Mouse (Mus musculus) gastrocnemius, adult 8-10 months (tissue): ENCODE data around the gene Jak2. TPM values are rescaled to one million over a fixed set of nuclear protein-coding genes. Genes with fewer than 3 reads are reported as not detected.

Source experiments
- DNase-seq, 2 experiments: peaks; one replicate each; pipeline ENCODE4 v3.0.0; 2022; ENCODE audit warnings: low spot score in 2 of 2
- total RNA-seq, 4 experiments: library from RNA; stranded (reverse); gene quantifications; 2 replicates each; pipeline ENCODE4 v1.2.4; 2022

Jak2 gene
- total RNA-seq, 4 experiments from 2014 or later: 20.4 to 28.3 (median 24.3) TPM

DNA sequence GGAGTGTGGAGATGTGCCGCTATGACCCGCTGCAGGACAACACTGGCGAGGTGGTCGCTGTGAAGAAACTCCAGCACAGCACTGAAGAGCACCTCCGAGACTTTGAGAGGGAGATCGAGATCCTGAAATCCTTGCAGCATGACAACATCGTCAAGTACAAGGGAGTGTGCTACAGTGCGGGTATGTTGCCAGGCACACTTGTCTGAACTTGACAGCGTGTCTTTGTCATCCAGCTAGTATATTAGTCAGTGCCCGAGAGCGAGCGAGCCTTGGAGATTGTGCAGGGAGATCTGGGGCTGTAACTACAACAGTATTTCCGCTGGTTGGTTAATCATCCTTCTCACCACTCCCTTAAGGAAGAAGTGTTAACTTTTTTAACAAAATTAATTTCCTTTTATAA is 49.3 kb downstream of the Jak2 start:
- no peak for DNase-seq

DNA sequence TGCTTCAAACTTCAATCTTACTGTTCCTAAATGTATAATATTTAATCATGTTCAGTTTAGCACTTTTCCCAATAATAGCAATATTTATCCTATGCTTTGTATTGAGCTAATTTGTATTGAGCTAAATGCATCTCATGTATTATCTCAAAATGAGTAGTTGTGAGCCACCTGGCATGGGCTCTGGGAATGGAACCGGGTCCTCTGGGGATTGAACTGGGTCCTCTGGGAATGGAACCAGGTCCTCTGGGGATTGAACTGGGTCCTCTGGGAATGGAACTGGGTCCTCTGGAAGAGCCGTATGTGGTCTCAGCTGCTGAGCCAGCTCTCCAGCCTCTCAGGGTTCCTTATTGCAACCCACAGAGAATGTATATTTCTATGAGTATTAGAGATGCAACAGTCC is 50.5 kb downstream of the Jak2 start:
- DNase-seq: no peak

DNA sequence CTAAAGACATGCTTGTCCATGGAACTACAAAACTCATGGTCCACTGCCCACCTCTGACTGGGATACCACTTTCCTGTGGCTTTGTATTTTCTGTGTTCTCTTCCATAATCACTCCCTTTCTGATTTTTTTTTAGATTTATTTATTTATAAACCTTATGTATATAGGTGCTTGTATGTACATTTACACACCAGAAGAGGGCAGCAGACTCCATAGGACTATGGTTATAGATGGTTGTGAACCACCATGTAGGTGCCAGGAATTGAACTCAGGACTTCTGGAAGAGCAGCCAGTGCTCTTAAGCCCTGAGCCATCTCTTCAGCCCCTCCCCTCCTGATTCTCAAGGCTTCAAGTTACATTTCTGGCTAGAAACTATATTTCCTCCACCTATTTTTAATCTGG is 57.2 kb downstream of the Jak2 start:
- no peak for DNase-seq

DNA sequence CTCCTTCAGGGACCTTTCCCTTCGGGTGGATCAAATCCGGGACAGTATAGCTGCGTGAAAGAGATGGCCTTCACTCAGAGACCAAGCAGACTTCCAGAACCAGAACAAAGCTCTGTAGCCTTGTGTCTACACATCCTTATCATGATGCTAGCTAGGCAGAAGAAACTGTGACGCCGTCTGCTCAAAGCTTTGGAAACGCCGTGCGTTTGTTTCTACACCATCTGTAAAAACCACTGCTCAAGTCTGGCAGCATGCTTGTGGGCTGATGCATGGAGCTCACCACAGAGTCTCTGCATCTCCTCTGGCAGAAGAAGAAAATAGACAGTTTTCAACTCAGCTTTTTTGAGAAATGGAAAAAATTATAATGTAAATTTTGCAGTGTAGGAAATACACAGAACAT is 60.2 kb downstream of the Jak2 start:
- no peak for DNase-seq

DNA sequence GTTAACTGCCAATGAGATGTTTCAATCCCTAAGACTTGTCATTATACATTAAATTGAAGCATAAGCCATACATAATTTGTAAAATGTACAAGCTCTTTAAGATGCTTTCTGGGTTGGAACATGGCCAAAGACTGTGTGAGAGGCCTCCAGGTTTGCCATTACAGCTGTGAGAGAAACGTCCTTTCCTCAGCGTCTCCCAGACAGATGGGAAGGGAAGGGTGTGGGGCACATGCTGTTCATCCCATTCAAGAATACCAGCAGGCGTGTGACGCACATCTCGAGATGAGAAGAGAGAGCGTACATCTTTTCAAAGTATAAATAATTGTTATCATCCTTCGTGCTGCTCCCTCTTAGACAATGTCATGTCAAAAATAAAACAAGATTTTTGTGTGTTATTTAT is 61.0 kb downstream of the Jak2 start:
- DNase-seq: no peak

DNA sequence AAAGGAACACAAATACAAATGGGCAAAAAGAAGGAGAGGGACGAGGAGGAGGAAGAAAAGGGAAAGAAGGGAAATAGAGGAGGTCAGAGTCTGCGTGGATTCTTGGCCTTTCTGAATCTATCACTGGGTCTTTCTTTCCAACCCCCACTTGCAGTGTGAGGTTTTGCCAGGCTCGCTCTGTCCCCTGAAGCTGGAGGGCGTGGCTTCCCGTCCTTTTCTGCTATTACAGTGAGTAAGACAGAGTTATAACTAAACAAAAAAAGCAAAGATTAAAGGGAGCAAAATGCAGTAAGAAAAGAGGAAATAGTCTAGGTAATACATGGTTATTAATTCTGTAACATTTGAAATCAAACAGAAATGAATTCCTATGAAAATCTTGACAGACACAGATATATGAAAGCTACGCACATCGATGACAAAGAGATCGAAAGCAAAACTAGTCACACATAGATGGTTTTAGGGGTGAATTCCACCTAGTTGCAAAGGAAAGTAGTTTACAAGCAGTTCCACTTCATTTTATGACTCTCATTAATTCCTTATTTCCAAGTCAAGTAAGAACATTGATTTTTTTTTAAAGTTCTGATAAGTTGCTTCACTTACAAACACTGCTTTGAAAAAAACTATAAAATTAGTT is 71.9 kb downstream of the Jak2 start:
- no peak for DNase-seq

DNA sequence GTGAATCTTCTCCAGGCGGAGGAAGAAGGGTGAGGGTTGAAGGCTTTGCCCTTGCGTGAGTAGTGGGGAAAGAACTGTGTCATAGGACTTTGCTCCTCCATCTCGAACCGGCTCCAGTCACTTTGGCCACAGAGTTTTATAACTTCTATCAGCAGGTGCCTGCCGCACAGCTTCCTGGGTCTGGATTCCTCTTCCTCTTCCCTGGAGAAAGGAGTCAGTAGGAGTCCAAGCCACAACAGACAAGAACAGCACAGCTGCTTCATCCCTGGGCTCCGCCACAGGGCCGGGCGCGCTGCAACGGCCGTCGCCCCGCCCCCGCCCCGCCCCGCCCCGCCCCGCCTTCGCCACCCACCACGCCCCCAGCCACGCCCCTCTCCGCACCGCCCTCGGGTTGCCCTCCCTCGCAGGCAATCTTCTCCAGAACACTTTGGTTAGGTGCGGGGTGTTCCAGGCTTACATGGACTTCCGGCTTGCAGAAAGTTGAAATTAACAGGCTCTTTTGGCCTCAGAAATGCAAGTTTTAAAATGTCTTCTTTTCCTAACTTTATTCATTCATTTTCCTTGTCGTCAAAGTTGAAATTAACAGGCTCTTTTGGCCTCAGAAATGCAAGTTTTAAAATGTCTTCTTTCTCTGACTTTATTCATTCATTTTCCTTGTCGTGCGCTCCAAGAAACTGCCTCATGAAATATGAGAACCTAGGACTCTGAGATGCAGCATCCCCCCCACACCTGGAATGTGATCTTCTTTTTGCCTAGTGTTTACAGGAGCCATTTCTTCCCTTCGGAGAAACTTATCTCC is 73.6 kb downstream of the Jak2 start, which contains the start of gene Insl6:
Gene Insl6 (minus strand): TSS at position 304 of the 799 bp plus-strand sequence.
- peak; percentile 7 to 31 for DNase-seq

DNA sequence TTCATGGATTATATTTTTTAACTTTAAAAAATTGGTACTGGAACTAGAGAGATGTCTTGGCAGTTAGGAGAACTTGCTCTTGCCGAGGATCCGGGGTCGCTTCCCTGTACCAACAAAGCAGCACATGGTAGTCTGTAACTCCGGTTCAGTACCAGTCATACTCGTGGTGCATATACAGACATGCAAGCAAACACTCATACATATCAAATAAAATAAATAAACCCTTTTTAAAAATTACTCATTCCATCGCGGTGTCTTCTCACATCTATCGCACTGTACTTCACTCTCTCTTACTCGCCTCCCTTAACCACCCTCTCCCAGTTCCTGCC is 74.2 kb downstream of the Jak2 start:
- no peak for DNase-seq

DNA sequence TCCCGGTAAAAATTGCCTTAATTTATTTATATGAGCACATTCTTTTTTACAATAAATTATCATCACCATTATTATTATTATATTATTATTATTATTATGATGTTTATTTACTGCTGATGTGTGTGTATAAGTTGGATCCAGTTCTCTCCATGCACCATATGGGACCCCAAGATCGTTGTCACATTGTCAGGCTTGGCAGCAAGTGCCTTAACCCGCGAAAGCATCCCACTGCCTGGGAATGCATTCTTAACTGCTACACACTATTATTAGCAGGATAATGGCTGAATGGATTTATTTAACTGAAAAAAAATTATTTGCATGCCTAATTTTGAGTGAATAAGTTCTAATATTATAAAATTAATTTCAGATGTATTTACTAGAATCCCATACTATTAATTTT is 74.8 kb downstream of the Jak2 start:
- DNase-seq: no peak

DNA sequence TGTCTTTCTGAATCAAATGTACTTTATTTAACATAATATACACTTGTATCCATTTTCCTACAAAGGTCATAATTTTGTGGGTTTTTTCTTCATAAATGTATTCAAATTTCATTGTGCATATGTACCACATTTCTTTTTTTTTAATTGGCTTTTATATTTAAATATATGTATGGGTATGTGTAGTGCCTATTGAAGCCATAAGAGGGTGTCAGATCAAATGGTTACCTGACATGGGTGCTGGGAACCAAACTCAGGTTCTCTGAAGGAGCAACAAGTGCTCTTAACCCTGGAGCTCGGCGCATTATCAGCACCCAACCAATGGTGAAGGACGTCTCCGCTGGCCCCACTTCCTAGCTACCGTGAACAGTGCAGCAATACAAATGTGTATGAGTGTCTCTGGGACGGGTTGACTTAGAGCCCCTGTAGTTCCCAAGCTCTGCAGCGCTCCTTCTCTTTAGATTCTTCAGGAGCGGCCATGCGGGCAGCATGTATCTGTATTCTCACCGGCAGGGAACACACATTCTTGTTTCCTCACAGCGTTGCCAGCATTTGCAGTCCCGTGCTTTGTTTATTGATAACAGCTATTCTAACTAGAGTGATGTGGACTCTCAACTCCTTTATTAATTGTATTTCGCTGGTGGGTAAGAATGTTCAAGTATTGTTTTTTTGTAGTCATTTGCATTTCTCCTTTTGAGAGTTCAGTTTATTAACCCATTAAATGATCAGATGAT is 75.4 kb downstream of the Jak2 start:
- DNase-seq: no peak

DNA sequence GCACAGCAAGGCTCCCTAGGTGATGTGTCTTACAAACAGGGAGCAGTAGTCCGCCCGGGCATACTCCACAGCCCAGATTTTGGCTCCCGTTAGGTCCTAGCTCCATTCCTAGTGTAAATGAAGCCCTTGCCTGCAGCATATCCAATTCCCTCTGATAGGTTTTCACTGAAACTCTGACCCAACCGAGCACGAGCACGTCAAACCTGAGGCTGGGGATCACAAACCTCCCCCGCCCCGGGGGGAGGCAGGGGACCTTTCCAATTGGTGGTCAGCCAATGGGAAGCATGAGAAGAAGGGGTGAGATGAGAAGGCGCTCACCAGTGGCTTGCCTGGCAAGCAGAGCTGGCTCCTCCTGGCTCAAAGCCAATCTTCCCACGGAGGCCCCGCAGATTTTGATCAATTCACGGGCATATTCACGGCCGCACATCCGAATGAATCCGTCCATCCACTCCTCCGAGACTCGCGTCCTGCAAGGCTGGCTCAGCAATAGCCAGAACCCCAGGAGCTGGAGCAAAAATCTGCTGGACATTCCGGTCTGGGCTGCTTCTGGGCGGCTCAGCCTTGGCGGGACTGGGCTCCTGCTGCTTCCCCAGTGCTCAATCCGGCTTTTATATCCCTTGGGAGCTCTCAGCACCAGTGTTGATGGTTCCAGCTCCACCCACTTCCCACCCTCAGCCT is 82.6 kb downstream of the Jak2 start, which contains the start of gene Rln1:
Gene Rln1 (minus strand): TSS at position 603 of the 678 bp plus-strand sequence.
- DNase-seq: no peak

DNA sequence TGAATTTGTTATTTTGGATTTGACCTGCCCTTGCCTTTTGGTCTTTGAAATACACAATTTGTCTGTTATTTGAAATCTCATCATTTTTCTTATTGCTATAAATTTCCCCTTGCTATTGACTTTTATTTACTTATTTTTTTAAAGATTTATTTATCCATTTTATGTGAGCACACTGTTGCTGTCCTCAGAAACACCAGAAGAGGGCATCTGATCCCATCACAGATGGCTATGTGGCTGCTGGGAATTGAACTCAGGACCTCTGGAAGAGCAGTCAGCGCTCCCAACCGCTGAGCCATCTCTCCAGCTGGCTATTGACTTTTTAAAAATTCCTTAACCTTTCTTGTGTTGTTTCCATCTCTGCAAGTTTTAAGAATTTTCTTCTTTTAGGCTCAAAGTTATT is 85.0 kb downstream of the Jak2 start:
- DNase-seq: no peak

DNA sequence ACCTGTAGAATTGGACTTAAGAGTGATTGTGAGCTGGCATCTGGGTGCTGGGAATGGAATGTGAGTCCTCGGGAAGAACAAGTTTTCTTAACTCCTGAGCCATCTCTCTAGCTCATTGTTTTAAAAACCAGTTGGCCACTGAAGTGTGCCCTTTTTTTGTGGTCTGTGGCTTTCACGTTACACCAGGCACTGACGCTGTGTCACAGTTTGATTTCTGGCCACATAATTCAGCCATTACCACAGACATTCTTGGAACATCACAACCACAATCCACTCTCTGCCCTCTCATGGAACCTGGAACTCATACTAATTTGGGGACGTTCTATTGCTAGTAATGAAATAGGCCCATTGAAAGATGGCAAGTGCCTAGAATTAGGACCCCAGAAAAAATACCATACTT is 89.4 kb downstream of the Jak2 start:
- no peak for DNase-seq

DNA sequence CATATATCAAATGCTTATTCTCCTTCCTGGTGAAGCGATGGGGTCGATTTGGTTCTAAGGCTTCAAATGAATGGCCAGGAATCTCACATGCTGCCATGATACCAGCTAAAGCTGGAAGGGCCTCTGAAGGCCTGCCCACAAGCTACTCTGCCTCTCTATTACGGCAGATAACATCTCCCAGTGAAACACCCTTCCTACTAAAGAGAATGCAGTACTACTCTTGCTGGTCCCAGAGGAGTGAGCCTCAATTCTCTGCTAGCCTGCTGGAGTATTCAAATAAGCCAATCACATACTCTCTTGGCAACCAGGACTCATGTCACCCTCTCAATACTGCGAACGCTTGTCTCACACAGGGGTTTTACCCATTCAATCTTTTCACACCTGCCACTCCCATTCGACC is 90.7 kb downstream of the Jak2 start:
- DNase-seq: no peak

DNA sequence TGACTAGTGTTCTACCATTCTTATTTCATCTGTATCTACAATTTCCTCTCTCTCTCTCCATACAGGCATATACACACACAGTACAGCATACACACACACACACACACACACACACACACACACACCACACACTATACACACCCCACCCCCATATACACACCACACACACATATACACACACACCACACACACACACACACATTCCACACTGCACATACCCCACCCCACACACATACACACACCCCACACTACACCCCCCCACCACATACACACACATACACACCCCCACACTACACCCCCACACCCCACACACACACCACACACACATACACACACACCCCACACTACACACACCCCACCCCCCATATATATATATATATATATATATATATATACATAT is 93.2 kb downstream of the Jak2 start:
- no peak for DNase-seq

DNA sequence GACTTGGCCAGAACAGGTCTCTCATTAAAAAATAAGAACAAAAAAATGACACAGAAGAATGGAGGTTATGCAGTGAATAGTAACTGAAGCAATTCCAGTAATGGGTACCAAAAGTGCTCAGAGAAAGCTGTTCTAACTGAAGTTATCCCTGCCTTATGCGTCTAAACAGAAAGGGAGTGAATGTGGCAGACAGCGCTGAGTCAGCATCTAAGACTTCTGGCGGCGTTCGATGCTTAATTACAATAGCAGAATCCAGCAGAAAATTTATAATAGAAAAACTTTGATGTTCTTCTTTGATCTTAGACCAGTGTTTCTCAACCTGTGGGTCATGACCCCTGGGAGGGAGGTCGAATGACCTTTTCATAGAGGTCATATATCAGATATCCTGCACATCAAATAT is 94.0 kb downstream of the Jak2 start:
- no peak for DNase-seq

DNA sequence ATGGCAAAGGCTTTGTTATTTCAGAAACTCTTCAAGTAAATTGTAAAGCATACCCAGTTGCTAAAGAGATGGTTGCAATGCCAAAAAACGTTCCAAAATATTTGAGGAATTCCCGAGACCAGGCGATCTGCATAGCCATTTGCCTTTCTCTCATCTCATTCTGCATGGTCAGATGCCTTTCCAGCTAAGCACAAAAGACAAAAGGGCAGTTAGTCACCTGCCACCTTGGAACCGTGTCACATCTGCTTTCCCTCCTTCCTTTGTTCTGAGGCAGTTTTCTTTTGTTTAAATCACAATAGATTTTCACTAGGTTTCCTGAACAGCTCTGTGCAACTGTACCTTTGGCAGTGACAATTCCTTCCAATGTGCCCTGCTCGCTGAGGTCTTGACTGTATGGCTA is 99.4 kb downstream of the Jak2 start:
- DNase-seq: no peak

DNA sequence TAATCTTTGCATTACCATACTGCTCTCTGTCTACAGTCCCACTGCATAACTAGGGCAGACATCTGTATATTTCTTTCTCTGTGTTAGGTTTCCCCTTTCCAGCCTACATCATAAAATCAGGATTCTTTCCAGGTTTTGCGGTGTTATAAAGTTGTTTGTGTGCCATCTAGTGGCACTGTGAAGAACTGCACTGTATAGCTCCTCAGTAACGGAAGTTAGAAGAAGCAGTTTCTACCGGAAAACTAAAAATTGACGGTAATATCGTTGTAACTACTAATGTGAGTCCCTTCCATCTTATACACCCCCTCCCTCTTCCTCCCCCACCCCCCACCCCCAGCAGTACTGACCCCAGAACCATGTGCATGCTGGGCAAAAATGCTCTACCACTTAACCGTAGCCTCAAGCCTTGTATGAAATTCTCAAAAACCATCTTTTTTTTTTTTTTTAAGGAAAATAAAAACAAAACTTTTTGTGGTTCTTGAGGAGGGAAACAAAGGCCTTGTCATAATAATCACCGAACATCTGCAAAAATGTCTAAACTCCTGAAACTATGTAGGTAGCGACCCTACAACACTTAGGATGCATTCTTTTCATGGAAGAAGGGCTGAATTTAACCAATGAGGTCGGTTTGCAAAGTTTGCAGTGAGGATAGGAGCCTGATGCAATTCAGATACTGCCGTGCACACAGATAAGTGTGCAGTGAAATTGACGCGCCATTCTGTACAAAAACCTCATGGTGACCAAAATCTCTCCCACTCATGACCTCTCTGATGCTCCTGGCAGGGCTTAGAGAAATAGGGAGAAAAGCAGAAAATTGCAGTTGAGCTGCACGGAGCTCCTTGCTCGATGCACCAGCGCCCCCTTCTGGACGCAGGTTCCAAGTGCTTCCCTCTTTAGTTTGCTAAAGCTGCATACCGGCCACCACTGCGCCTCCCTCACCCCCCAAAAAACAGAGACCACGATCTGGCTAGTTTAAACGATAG is 103.6 kb downstream of the Jak2 start:
- DNase-seq: peak; percentile 68 to 71

DNA sequence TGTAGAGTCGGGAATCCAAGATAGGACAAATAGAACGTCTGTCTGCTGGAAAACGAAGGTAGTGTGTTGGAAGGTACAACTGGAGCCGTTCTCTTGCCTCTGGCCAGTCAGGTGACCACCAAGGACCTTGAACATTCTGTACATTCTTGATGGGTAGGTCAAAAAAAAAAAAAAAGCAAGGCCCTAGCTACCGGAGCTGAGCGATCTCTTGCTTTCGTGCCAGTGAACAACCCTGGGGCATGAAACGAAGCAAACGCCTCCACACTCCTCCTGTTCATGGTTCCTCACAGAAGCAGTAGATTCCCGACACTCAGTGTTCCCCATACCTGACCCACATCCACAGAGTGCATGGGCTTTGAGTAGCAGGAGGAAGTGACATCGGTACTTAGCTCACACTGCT is 104.7 kb downstream of the Jak2 start:
- no peak for DNase-seq

DNA sequence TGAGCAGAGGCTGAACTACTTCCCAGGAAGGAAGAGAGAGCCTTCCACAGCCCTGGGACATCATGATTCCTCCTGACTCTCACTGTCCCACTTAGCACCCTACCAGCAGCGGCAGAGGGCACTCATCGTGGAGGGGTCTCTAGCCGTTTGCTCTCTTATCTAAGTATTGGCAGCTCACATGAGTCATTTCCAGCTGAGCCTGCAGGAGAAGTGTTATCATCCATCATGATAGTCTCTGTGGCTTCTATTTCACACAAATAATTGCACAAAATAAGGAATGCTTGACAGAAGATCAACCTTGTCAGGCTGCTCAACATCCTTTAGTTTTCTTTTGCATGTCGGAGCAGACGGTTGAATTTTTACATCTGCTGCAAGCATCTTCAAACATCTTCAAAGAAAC is 108.6 kb downstream of the Jak2 start:
- no peak for DNase-seq
